Mouse (Mus musculus): ENCODE data around the gene Phactr4. TPM values are rescaled to one million over a fixed set of nuclear protein-coding genes. Genes with fewer than 3 reads are reported as not detected.

Phactr4 gene
- polyA plus RNA-seq, 1 experiment from 2014 or later: 17.5 TPM

- Histone ChIP-seq H3K27me3 (no peaks in the 10 kb centered on the region), H3K36me3 (ENCODE audit: poor library complexity, severe bottlenecking) (peaks cover 73% of the 10 kb centered on the region), H3K27ac (no peak overlapping the region), H3K4me3 (no peak overlapping the region), H3K9me3 (replicated peaks) (no peaks in the 10 kb centered on the region), H3K4me1 (peaks cover 17% of the 10 kb centered on the region), H3K9ac (no peak overlapping the region), H3K4me2 (no peak overlapping the region)
- WGBS: 86% methylated on average over 5 of the region's 5 CpGs
- no peak for ATAC-seq
Observed at GRCm38 (mm10) chr4:132312627-132313026, 109.7 kb downstream of the Phactr4 start.

DNA sequence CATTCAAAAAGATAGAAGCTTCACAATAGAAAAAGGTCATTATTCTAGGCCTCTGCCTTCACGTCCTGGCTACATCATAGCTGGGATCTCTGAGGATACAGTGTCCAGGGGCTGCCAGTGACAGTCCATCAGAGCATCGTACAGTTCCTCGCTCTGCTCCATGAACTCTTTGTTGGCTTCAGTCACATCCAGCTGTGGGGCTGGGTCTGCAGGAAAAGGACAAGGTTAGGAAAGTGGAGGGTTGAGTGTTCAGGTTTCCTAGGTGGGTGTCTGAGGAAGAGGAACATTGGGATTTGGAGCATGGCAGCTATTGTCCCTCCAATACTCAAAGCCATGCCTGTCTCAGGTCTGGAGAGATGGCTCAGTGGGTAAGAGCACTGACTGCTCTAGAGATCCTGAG, 110.5 kb downstream of the Phactr4 start:
- H3K27ac ChIP-seq: no peak overlapping the region
- no peaks in the 10 kb centered on the region for H3K9me3 ChIP-seq (replicated peaks)
- no peak overlapping the region for H3K9ac ChIP-seq
- no peak for ATAC-seq
- WGBS: 52% methylated on average over 3 of the region's 3 CpGs
- H3K4me1 ChIP-seq: peaks cover 17% of the 10 kb centered on the region
- H3K4me3 ChIP-seq: no peak overlapping the region
- peaks cover 64% of the 10 kb centered on the region for H3K36me3 ChIP-seq (ENCODE audit: poor library complexity, severe bottlenecking)
- H3K4me2 ChIP-seq: no peak overlapping the region
- H3K27me3 ChIP-seq: no peaks in the 10 kb centered on the region

DNA sequence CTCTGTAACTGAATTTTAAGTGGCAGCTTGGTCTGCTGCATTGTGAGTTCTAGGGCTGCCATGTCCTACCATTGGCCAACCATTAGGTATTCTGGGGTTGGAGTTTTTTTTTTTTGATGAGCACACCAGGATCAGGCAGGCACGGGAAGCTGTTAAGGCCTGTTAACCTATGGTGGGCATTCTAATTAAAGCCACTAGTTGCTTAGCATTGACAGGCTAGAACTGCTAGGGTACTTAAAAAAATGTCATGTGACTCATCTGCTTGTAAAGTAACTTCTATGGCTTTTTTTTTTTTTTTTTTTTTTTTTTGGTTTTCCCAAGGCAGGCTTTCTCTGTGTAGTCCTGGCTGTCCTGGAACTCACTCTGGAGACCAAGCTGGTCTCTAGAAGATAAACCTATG, 111.1 kb downstream of the Phactr4 start:
- Histone ChIP-seq H3K9me3 (replicated peaks) (no peaks in the 10 kb centered on the region), H3K36me3 (ENCODE audit: poor library complexity, severe bottlenecking) (peaks cover 58% of the 10 kb centered on the region), H3K4me2 (no peak overlapping the region), H3K9ac (no peak overlapping the region), H3K27me3 (no peaks in the 10 kb centered on the region), H3K27ac (no peak overlapping the region), H3K4me3 (no peak overlapping the region), H3K4me1 (peaks cover 17% of the 10 kb centered on the region)
- no peak for ATAC-seq
- 31% methylated on average over 1 of the region's 1 CpGs for WGBS

DNA sequence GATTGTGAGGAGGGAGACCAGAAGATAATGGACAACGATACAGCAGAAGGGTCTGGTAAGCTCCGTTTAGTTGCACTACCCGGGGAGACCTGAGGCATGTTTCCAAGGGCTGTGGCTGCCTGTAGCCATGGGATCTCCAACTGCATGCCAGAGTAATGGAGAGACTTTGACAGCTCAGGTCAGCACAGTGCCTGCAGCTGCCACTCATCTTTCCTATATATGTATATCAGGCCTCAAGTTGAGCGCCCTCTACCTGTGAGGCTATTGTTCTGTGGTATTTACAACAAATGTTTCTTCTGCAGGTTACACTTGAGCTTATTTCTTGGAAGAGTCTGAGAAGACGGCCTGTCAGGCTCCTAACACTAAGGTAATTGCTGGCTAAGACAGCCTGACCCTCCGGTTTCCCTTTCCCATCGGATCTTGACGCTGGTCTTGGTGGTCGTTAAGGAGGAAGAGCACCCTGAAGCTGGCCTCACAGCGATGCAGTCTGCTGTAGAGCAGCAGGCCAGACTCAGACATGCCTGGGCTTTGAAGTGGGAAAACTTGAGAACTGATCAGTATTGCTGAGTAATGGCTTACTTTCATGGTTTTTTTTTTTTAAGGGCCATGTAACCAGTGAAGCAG, 112.3 kb downstream of the Phactr4 start:
- Histone ChIP-seq H3K4me3 (peak overlapping the region; percentile 73), H3K9ac (peak overlapping the region; percentile 90), H3K9me3 (replicated peaks) (no peaks in the 10 kb centered on the region), H3K36me3 (ENCODE audit: poor library complexity, severe bottlenecking) (peaks cover 52% of the 10 kb centered on the region), H3K27ac (peak overlapping the region; percentile 85), H3K27me3 (no peaks in the 10 kb centered on the region), H3K4me2 (peak overlapping the region; percentile 93), H3K4me1 (peaks cover 17% of the 10 kb centered on the region)
- ATAC-seq: no peak
- 27% methylated on average over 10 of the region's 10 CpGs for WGBS

GRCm38 (mm10) chr4:132309140-132309848, 113.0 kb downstream of the Phactr4 start:
- Histone ChIP-seq H3K27me3 (no peaks in the 10 kb centered on the region), H3K4me3 (peak overlapping the region; percentile 73), H3K4me1 (peaks cover 17% of the 10 kb centered on the region), H3K9me3 (replicated peaks) (no peaks in the 10 kb centered on the region), H3K4me2 (peak overlapping the region; percentile 93), H3K9ac (peak overlapping the region; percentile 90), H3K36me3 (ENCODE audit: poor library complexity, severe bottlenecking) (peaks cover 48% of the 10 kb centered on the region), H3K27ac (peak overlapping the region; percentile 85)
- 1% methylated on average over 15 of the region's 15 CpGs for WGBS
- ATAC-seq: no peak

DNA sequence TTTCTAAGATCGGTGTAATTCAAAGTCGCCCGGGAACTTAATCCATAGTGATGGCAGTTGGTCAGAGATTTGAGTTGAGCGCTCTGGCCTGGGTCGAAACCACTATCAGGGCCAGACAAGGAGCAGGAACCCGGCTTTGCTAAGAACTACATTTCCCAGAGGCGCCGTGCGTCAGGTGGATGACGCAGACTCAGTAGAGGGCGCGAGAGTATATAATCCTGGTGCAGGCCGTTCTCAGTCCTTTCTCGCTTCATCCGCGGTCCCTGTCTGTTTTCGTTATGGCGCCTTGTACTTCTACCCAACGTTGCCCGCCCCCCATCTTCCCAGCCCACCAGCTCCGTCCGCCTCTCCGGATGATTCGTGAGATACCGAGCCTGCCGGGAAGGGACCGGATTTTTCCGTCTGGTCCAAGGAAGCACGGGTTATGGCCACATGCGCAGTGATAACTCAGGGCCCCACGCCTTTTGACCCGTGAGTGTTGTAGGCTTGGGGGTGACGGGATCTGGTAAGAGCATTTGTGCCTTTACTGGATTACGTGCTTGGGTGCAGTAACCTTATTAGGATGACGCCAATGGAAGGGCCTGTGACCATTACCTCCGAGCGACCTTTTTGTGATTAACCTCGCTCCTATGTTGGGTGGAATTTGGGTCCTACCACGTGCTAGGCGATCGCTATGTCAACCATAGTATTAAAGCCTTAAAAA, 113.7 kb downstream of the Phactr4 start:
- H3K36me3 ChIP-seq (ENCODE audit: poor library complexity, severe bottlenecking): peaks cover 41% of the 10 kb centered on the region
- no peaks in the 10 kb centered on the region for H3K9me3 ChIP-seq (replicated peaks)
- WGBS: under 1% methylated on average over 41 of the region's 41 CpGs
- H3K9ac ChIP-seq: peak overlapping the region; percentile 90
- peak overlapping the region; percentile 93 for H3K4me2 ChIP-seq
- H3K27ac ChIP-seq: peak overlapping the region; percentile 85
- peak overlapping the region; percentile 73 for H3K4me3 ChIP-seq
- peaks cover 17% of the 10 kb centered on the region for H3K4me1 ChIP-seq
- H3K27me3 ChIP-seq: no peaks in the 10 kb centered on the region
- peak; percentile 96 for ATAC-seq

DNA sequence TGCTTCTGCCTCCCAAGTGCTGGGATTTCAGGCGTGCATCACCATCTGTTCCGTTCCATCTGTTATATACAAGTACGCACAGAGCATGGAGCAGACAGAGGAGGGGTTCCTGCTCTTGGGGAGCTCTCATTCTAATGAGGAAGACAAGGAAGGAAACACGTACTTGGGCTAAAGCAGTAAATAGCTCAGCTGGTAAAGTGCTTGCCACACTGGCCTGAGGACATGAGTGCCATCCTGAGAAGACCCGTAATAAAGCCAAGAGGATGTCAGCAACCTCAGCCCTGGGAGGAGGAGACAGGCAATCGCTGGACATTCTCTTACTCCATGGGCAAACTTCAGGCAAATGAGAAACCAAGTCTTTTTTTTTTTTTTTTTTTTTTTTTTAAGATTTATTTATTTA, 116.3 kb downstream of the Phactr4 start:
- Histone ChIP-seq H3K9me3 (replicated peaks) (no peaks in the 10 kb centered on the region), H3K4me3 (no peak overlapping the region), H3K4me2 (no peak overlapping the region), H3K27ac (no peak overlapping the region), H3K4me1 (peaks cover 23% of the 10 kb centered on the region), H3K36me3 (ENCODE audit: poor library complexity, severe bottlenecking) (peaks cover 15% of the 10 kb centered on the region), H3K9ac (no peak overlapping the region), H3K27me3 (no peaks in the 10 kb centered on the region)
- 70% methylated on average over 6 of the region's 6 CpGs for WGBS
- no peak for ATAC-seq

Small RNA genes lying within 50 kb of the gene (microRNA-seq; reads per million reads assigned to microRNA genes)
- not detected for gene Gm25707

Other genes with a start within 250 kb of the Phactr4 start
- gene Ythdf2, start 210.2 kb downstream of the Phactr4 start, polyA plus RNA-seq (2015; fragmentation: Nextera tagmentation; extraction: Ambion mirVana): 154 and 162 TPM in 2 replicates
- gene Gmeb1, start 160.9 kb downstream of the Phactr4 start, polyA plus RNA-seq (2015; fragmentation: Nextera tagmentation; extraction: Ambion mirVana): 50.0 and 55.3 TPM in 2 replicates
- gene Taf12, start 148.1 kb downstream of the Phactr4 start, polyA plus RNA-seq (2015; fragmentation: Nextera tagmentation; extraction: Ambion mirVana): 51.5 and 56.1 TPM in 2 replicates
- 0.23 and 0.64 TPM in 2 replicates for gene Rab42, start 119.1 kb downstream of the Phactr4 start, polyA plus RNA-seq (2015; fragmentation: Nextera tagmentation; extraction: Ambion mirVana)
- 87.8 and 96.4 TPM in 2 replicates for gene Trnau1ap, start 93.0 kb downstream of the Phactr4 start, polyA plus RNA-seq (2015; fragmentation: Nextera tagmentation; extraction: Ambion mirVana)
- gene Rcc1, start 68.9 kb downstream of the Phactr4 start, polyA plus RNA-seq (2015; fragmentation: Nextera tagmentation; extraction: Ambion mirVana): 82.2 and 89.5 TPM in 2 replicates
- gene Med18, start 41.4 kb upstream of the Phactr4 start, polyA plus RNA-seq (2015; fragmentation: Nextera tagmentation; extraction: Ambion mirVana): 26.1 and 28.1 TPM in 2 replicates
- 6.3 and 7.0 TPM in 2 replicates for gene Sesn2, start 88.0 kb upstream of the Phactr4 start, polyA plus RNA-seq (2015; fragmentation: Nextera tagmentation; extraction: Ambion mirVana)
- 1,115 and 1,299 TPM in 2 replicates for gene Atpif1, start 111.2 kb upstream of the Phactr4 start, polyA plus RNA-seq (2015; fragmentation: Nextera tagmentation; extraction: Ambion mirVana)
- 162 and 175 TPM in 2 replicates for gene Dnajc8, start 113.1 kb upstream of the Phactr4 start, polyA plus RNA-seq (2015; fragmentation: Nextera tagmentation; extraction: Ambion mirVana)
- 0.13 and 0.35 TPM in 2 replicates for gene Ptafr, start 141.6 kb upstream of the Phactr4 start, polyA plus RNA-seq (2015; fragmentation: Nextera tagmentation; extraction: Ambion mirVana)
- 24.1 and 25.3 TPM in 2 replicates for gene Eya3, start 216.5 kb upstream of the Phactr4 start, polyA plus RNA-seq (2015; fragmentation: Nextera tagmentation; extraction: Ambion mirVana)

All from forebrain, embryonic 13.5 days (tissue).